In the genomic region with DNA sequence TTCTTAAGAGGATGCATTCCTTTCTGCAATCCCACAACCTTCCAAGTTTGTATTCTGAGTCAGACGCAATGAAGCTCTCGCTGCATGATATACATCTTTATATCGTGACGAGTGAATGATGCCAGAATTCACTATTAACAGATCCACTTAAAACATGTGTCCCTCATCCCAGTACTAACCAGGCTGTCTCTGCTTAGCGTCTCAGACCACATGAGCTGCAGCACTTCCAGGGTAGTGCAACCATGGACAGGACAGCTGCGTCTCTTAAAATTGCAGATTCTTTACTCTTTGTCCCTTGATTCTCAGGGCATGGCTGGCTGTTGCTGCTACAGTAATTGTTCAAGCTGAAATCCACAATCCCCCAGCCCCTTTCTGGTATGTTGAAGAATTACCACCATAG, we compare ENCODE assay signal across 24 mouse cellular contexts.
A peak's percentile ranks its signal among the peaks of the same experiment; 100 is the strongest.
DNase-seq lines count a peak whose midpoint lies in the region; ATAC-seq and TF ChIP-seq lines count a peak whose summit lies in the region.
"Had no signal": no experiment of that assay in that cellular context is flagged by ENCODE, and none has a peak within 500 bp of the region (broad histone marks: within the 10 kb centered on the region; RNA-seq: fewer than 3 reads in every experiment).

No protein-coding gene starts in this region.

- TF ChIP-seq CTCF in lung, embryonic 14.5 days (IDR thresholded peaks at IDR 0.05; ENCODE audit: low read depth): no peak

- no peak overlapping the region for H3K27ac ChIP-seq in lung, embryonic 14.5 days (ENCODE audit: low read depth)
- H3K27ac ChIP-seq in lung, embryonic 16.5 days (ENCODE audit: low read length): no peak overlapping the region
- H3K27ac ChIP-seq: embryonic facial prominence, embryonic 10.5 days; embryonic facial prominence, embryonic 12.5 days; forebrain, embryonic 13.5 days; forebrain, embryonic 15.5 days had no signal

- 44% methylated on average over 6 of the region's 6 CpGs for WGBS in lung, embryonic 14.5 days
- WGBS in lung, embryonic 16.5 days: 53% methylated on average over 6 of the region's 6 CpGs

- ATAC-seq in lung, embryonic 14.5 days (ENCODE audit: insufficient read depth): peak; percentile 58; the same call in 1 of the 2 replicates
- peak; percentile 73; the same call in 1 of the 2 replicates for ATAC-seq in lung, embryonic 16.5 days (ENCODE audit: low read depth)
- ATAC-seq: activated CD4-positive, CD25-positive, alpha-beta regulatory T cell, adult 4 months; CD4-positive, CD25-positive, alpha-beta regulatory T cell, adult 4 months; forebrain, embryonic 13.5 days; forebrain, embryonic 15.5 days; Patski had no signal

- H3K4me3 ChIP-seq in lung, embryonic 14.5 days (ENCODE audit: low read depth, low read length): no peak overlapping the region
- H3K4me3 ChIP-seq in lung, embryonic 16.5 days (ENCODE audit: low read length): no peak overlapping the region
- H3K4me3 ChIP-seq: embryonic facial prominence, embryonic 10.5 days; embryonic facial prominence, embryonic 12.5 days; forebrain, embryonic 13.5 days; forebrain, embryonic 15.5 days had no signal

- peak; percentile 72 for DNase-seq in heart, adult 11 months
- no peak for DNase-seq in heart, adult 8-10 months (ENCODE audit: low spot score)
- peak; percentile 41 for DNase-seq in lung, embryonic 14.5 days
- DNase-seq in lung, postnatal 36 days: no peak
- DNase-seq in lung, adult 18-20 months: no peak
- DNase-seq: adrenal gland, adult 8-10 months; adrenal gland, postnatal 14 days; adrenal gland, postnatal 36 days; B cell, adult 2 months; cerebellum, adult 11-12 months; cerebellum, adult 2 months; cerebellum, adult 9-10 months; cerebellum, postnatal 10 days; cerebellum, postnatal 25 days had no signal

- no peaks in the 10 kb centered on the region; the same call in 1 of the 2 replicates for H3K4me1 ChIP-seq in lung, embryonic 14.5 days (ENCODE audit: insufficient read depth)
- no peaks in the 10 kb centered on the region for H3K4me1 ChIP-seq in lung, embryonic 16.5 days (replicated peaks; ENCODE audit: control insufficient read depth, insufficient read depth, low read length)

- no peak overlapping the region for H3K4me2 ChIP-seq in lung, embryonic 14.5 days
- no peak overlapping the region for H3K4me2 ChIP-seq in lung, embryonic 16.5 days (ENCODE audit: low read depth, low read length)
- H3K4me2 ChIP-seq: embryonic facial prominence, embryonic 12.5 days; forebrain, embryonic 13.5 days; forebrain, embryonic 15.5 days had no signal

- no peak overlapping the region for H3K9ac ChIP-seq in lung, embryonic 14.5 days
- H3K9ac ChIP-seq in lung, embryonic 16.5 days (ENCODE audit: low read length): no peak overlapping the region
- H3K9ac ChIP-seq: embryonic facial prominence, embryonic 12.5 days; forebrain, embryonic 13.5 days; forebrain, embryonic 15.5 days had no signal

- no peaks in the 10 kb centered on the region for H3K27me3 ChIP-seq in lung, embryonic 14.5 days (ENCODE audit: insufficient read depth, low read length)
- no peaks in the 10 kb centered on the region for H3K27me3 ChIP-seq in lung, embryonic 16.5 days (ENCODE audit: control insufficient read depth, insufficient read depth, low read depth, low read length)
- H3K27me3 ChIP-seq: CH12.LX; embryonic facial prominence, embryonic 12.5 days; forebrain, embryonic 13.5 days; forebrain, embryonic 15.5 days; Patski had no signal

- H3K9me3 ChIP-seq in lung, embryonic 14.5 days (ENCODE audit: low read depth, low read length): no peaks in the 10 kb centered on the region
- no peaks in the 10 kb centered on the region for H3K9me3 ChIP-seq in lung, embryonic 16.5 days (ENCODE audit: control insufficient read depth, low read length)
- H3K9me3 ChIP-seq: embryonic facial prominence, embryonic 10.5 days; embryonic facial prominence, embryonic 12.5 days; forebrain, embryonic 13.5 days; forebrain, embryonic 15.5 days had no signal

- no peaks in the 10 kb centered on the region for H3K36me3 ChIP-seq in lung, embryonic 14.5 days (ENCODE audit: insufficient read depth)
- no peaks in the 10 kb centered on the region for H3K36me3 ChIP-seq in lung, embryonic 16.5 days (ENCODE audit: control insufficient read depth, insufficient read depth, low read length)
- H3K36me3 ChIP-seq: embryonic facial prominence, embryonic 10.5 days; embryonic facial prominence, embryonic 12.5 days; forebrain, embryonic 15.5 days; G1E had no signal

Comparison
In these comparisons a context has a peak if more than half of its experiments do, and no peak if none do; other contexts are left out.
1. DNase-seq: peak in heart, adult 11 months (single experiment) and lung, embryonic 14.5 days (single experiment); none in heart, adult 8-10 months (single experiment), lung, postnatal 36 days (single experiment) and lung, adult 18-20 months (0 of 2).